Mouse (Mus musculus) kidney, postnatal 4 days (tissue): ENCODE measurements around the gene Vmn1r88.

Experiments
- DNase-seq, 2 experiments: peaks; one replicate each; pipeline ENCODE4 v3.0.0; 2021; ENCODE audit warnings: mixed read lengths in 2 of 2

Gene Vmn1r88

GRCm38 (mm10) chr7:13159268-13159667, at the start of gene Vmn1r88:
Gene Vmn1r88 (plus strand): TSS chr7:13159568.
- DNase-seq = no peak

GRCm38 (mm10) chr7:13119817-13120216, 39.6 kb upstream of the Vmn1r88 start, which contains the start of gene Vmn1r86:
Gene Vmn1r86 (minus strand): TSS chr7:13119917.
- no peak for DNase-seq

GRCm38 (mm10) chr7:13123554-13124153, 35.7 kb upstream of the Vmn1r88 start:
- peak; percentile 27 to 36 for DNase-seq

GRCm38 (mm10) chr7:13131856-13132255, 27.5 kb upstream of the Vmn1r88 start:
- no peak for DNase-seq

- DNase-seq = no peak
Observed at GRCm38 (mm10) chr7:13137340-13137739, 22.0 kb upstream of the Vmn1r88 start.

GRCm38 (mm10) chr7:13140057-13140456, 19.3 kb upstream of the Vmn1r88 start, which contains the start of gene Vmn1r87:
Gene Vmn1r87 (minus strand): TSS chr7:13140157.
- no peak for DNase-seq

GRCm38 (mm10) chr7:13212720-13213119, 53.4 kb downstream of the Vmn1r88 start, which contains the start of gene Vmn1r89:
Gene Vmn1r89 (plus strand): TSS chr7:13213020.
- DNase-seq = no peak
